Mouse (Mus musculus): Measurements from ENCODE around the gene Stx18.

DNA sequence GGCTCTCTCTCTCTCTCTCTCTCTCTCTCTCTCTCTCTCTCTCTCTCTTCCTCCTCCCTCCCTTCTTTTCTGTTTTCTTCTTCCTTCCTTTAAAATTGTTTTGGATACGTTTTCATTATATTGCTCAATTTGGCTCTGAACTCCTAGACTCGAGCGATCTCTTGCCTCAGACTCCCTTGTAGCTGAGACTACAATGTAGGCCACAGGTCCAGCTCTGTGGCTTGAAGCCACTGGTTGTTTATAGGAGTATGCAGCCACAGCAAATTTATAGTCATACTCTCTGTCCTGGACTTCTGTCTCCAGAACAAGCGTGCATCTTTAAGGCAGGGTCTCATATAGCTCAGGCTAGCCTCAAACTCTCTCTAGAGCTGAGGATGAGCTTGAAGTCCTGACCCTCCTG is 29.5 kb upstream of the Stx18 start:
- TF ChIP-seq CTCF (IDR thresholded peaks at IDR 0.05; ENCODE audit: control insufficient read depth, insufficient read depth, insufficient read length) (no peak), CEBPB (IDR thresholded peaks at IDR 0.05; ENCODE audit: low read depth) (no peak), MAX (IDR thresholded peaks at IDR 0.05) (no peak)

All from C2C12 (cell line).